Mouse (Mus musculus): Measurements from ENCODE around the gene Tln1. TPM values are rescaled to one million over a fixed set of nuclear protein-coding genes. Genes with fewer than 3 reads are reported as not detected.
"Not testable (repeated sequence)": the region's sequence is repeated elsewhere in the genome, so short reads cannot be mapped to it uniquely, and the experiment has no call there.

The Tln1 gene
- total and polyA plus RNA-seq, 2 experiments from 2014 or later, result 77.2 to 141 TPM

GRCm38 (mm10) chr4:43598650-43599380 is 36.3 kb upstream of the Tln1 start:
- DNase-seq (ENCODE audit: low spot score) (no peak), ATAC-seq (ENCODE audit: insufficient read depth, low read depth) (no peak)
- 81% methylated on average over 7 of the region's 7 CpGs for WGBS
- no peak for TF ChIP-seq CTCF (IDR thresholded peaks at IDR 0.05; ENCODE audit: low read depth)
- Histone ChIP-seq H3K9ac (replicated peaks; ENCODE audit: low read depth, low read length) (no peak overlapping the region), H3K27me3 (ENCODE audit: control insufficient read depth, insufficient read depth, low read length) (no peaks in the 10 kb centered on the region), H3K36me3 (replicated peaks; ENCODE audit: control insufficient read depth, insufficient read depth, low read length) (no peaks in the 10 kb centered on the region), H3K9me3 (replicated peaks; ENCODE audit: control insufficient read depth, low read length) (no peaks in the 10 kb centered on the region), H3K4me3 (ENCODE audit: low read depth, low read length) (no peak overlapping the region), H3K27ac (ENCODE audit: low read depth) (no peak overlapping the region), H3K4me2 (ENCODE audit: low read depth, low read length) (no peak overlapping the region), H3K4me1 (ENCODE audit: control insufficient read depth, insufficient read depth) (no peaks in the 10 kb centered on the region)

GRCm38 (mm10) chr4:43598200-43598599 is 35.7 kb upstream of the Tln1 start:
- no peak for TF ChIP-seq CTCF (IDR thresholded peaks at IDR 0.05; ENCODE audit: low read depth)
- DNase-seq (ENCODE audit: low spot score) (no peak), ATAC-seq (ENCODE audit: insufficient read depth, low read depth) (no peak)
- Histone ChIP-seq H3K27me3 (ENCODE audit: control insufficient read depth, insufficient read depth, low read length) (no peaks in the 10 kb centered on the region), H3K4me2 (ENCODE audit: low read depth, low read length) (no peak overlapping the region), H3K36me3 (replicated peaks; ENCODE audit: control insufficient read depth, insufficient read depth, low read length) (no peaks in the 10 kb centered on the region), H3K4me3 (ENCODE audit: low read depth, low read length) (no peak overlapping the region), H3K4me1 (ENCODE audit: control insufficient read depth, insufficient read depth) (no peaks in the 10 kb centered on the region), H3K9me3 (replicated peaks; ENCODE audit: control insufficient read depth, low read length) (no peaks in the 10 kb centered on the region), H3K27ac (ENCODE audit: low read depth) (no peak overlapping the region), H3K9ac (replicated peaks; ENCODE audit: low read depth, low read length) (no peak overlapping the region)
- WGBS, result 74% methylated on average over 4 of the region's 4 CpGs

- ATAC-seq (ENCODE audit: insufficient read depth, low read depth); H3K27me3 ChIP-seq (ENCODE audit: control insufficient read depth, insufficient read depth, low read length); H3K9ac ChIP-seq (replicated peaks; ENCODE audit: low read depth, low read length); DNase-seq (ENCODE audit: low spot score); H3K27ac ChIP-seq (ENCODE audit: low read depth); H3K9me3 ChIP-seq (replicated peaks; ENCODE audit: control insufficient read depth, low read length); H3K4me3 ChIP-seq (ENCODE audit: low read depth, low read length); H3K4me1 ChIP-seq (ENCODE audit: control insufficient read depth, insufficient read depth); H3K4me2 ChIP-seq (ENCODE audit: low read depth, low read length); H3K36me3 ChIP-seq (replicated peaks; ENCODE audit: control insufficient read depth, insufficient read depth, low read length): not testable (repeated sequence)
- WGBS, result 77% methylated on average over 2 of the region's 2 CpGs
These were observed 34.1 kb upstream of the Tln1 start for GRCm38 (mm10) chr4:43596597-43596996.

- Histone ChIP-seq H3K36me3 (replicated peaks; ENCODE audit: control insufficient read depth, insufficient read depth, low read length) (no peaks in the 10 kb centered on the region), H3K9me3 (replicated peaks; ENCODE audit: control insufficient read depth, low read length) (no peaks in the 10 kb centered on the region), H3K4me1 (ENCODE audit: control insufficient read depth, insufficient read depth) (no peaks in the 10 kb centered on the region), H3K9ac (replicated peaks; ENCODE audit: low read depth, low read length) (no peak overlapping the region), H3K27me3 (ENCODE audit: control insufficient read depth, insufficient read depth, low read length) (no peaks in the 10 kb centered on the region), H3K4me3 (ENCODE audit: low read depth, low read length) (no peak overlapping the region), H3K27ac (ENCODE audit: low read depth) (no peak overlapping the region), H3K4me2 (ENCODE audit: low read depth, low read length) (no peak overlapping the region)
- TF ChIP-seq EP300 (IDR thresholded peaks at IDR 0.05; ENCODE audit: low read depth) (no peak), CTCF (IDR thresholded peaks at IDR 0.05; ENCODE audit: low read depth) (no peak)
- no peak for DNase-seq (ENCODE audit: low spot score)
- no peak for ATAC-seq (ENCODE audit: insufficient read depth, low read depth)
- WGBS, result 59% methylated on average over 3 of the region's 3 CpGs
These were observed 31.0 kb upstream of the Tln1 start for GRCm38 (mm10) chr4:43593453-43593852.

DNA sequence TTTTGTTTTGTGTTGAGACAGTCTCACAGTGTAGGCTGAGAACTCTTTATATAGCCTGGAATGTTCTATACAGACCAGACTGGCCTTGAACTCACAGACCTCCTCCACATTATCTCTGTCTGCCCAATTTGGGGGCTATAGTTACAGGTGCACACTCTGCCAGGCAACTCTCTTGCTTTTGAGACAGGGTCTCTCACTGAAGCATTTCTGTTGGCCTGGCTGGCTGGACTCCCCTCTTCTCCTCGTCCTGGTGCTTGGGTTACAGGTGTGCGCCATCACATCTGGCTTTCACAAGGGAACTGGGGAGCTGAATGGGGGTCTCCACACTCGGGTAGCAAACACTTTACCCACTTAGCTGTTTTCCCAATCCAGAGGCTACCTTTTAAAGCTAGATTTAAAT is 29.5 kb upstream of the Tln1 start:
- H3K4me1 ChIP-seq (ENCODE audit: control insufficient read depth, insufficient read depth), result peaks cover 3% of the 10 kb centered on the region; the same call in 1 of the 2 replicates
- ATAC-seq (ENCODE audit: insufficient read depth, low read depth) (no peak), DNase-seq (ENCODE audit: low spot score) (no peak)
- TF ChIP-seq EP300 (IDR thresholded peaks at IDR 0.05; ENCODE audit: low read depth) (no peak), CTCF (IDR thresholded peaks at IDR 0.05; ENCODE audit: low read depth) (no peak)
- no peak overlapping the region for H3K4me3 ChIP-seq (ENCODE audit: low read depth, low read length)
- WGBS, result 64% methylated on average over 3 of the region's 3 CpGs
- no peaks in the 10 kb centered on the region for H3K36me3 ChIP-seq (replicated peaks; ENCODE audit: control insufficient read depth, insufficient read depth, low read length)
- no peaks in the 10 kb centered on the region for H3K27me3 ChIP-seq (ENCODE audit: control insufficient read depth, insufficient read depth, low read length)
- no peak overlapping the region for H3K9ac ChIP-seq (replicated peaks; ENCODE audit: low read depth, low read length)
- no peak overlapping the region for H3K27ac ChIP-seq (ENCODE audit: low read depth)
- no peaks in the 10 kb centered on the region for H3K9me3 ChIP-seq (replicated peaks; ENCODE audit: control insufficient read depth, low read length)
- no peak overlapping the region for H3K4me2 ChIP-seq (ENCODE audit: low read depth, low read length)

GRCm38 (mm10) chr4:43591543-43591942 is 29.1 kb upstream of the Tln1 start:
- Histone ChIP-seq H3K4me3 (ENCODE audit: low read depth, low read length) (no peak overlapping the region), H3K27ac (ENCODE audit: low read depth) (no peak overlapping the region), H3K36me3 (replicated peaks; ENCODE audit: control insufficient read depth, insufficient read depth, low read length) (no peaks in the 10 kb centered on the region), H3K4me1 (ENCODE audit: control insufficient read depth, insufficient read depth) (peaks cover 4% of the 10 kb centered on the region; the same call in 1 of the 2 replicates), H3K9ac (replicated peaks; ENCODE audit: low read depth, low read length) (no peak overlapping the region), H3K4me2 (ENCODE audit: low read depth, low read length) (no peak overlapping the region), H3K9me3 (replicated peaks; ENCODE audit: control insufficient read depth, low read length) (no peaks in the 10 kb centered on the region), H3K27me3 (ENCODE audit: control insufficient read depth, insufficient read depth, low read length) (no peaks in the 10 kb centered on the region)
- TF ChIP-seq CTCF (IDR thresholded peaks at IDR 0.05; ENCODE audit: low read depth), result no peak
- 61% methylated on average over 5 of the region's 5 CpGs for WGBS
- no peak for ATAC-seq (ENCODE audit: insufficient read depth, low read depth)
- DNase-seq (ENCODE audit: low spot score), result no peak

Measured in heart, postnatal 0 days (tissue).